Mouse (Mus musculus) G1E (cell line): Measurements from ENCODE around the gene Sdk1. TPM values are rescaled to one million over a fixed set of nuclear protein-coding genes. Genes with fewer than 3 reads are reported as not detected.

Experiments
- ATAC-seq: 2 replicates; pipeline ENCODE4 v1.8.0; 2016; ENCODE audit warnings: mild to moderate bottlenecking; ENCODE audit not compliant: insufficient number of reproducible peaks, poor library complexity, low FRiP score, severe bottlenecking; ENCODE audit errors: extremely low read depth
- DNase-seq: peaks from one replicate; pipeline ENCODE4 v3.0.0; 2012; ENCODE audit warnings: low spot score
- H3K27me3 ChIP-seq: 2 replicates; pipeline ENCODE4 v1.6.1; 2012; ENCODE audit warnings: mild to moderate bottlenecking, low read length, inconsistent platforms; ENCODE audit not compliant: insufficient read depth
- H3K36me3 ChIP-seq: replicated peaks from 2 replicates; pipeline ENCODE3; 2012; ENCODE audit warnings: mild to moderate bottlenecking, inconsistent platforms
- H3K4me1 ChIP-seq: 2 replicates; pipeline ENCODE4 v1.6.1; 2012; ENCODE audit warnings: low read depth, low read length, inconsistent platforms, mixed read lengths; ENCODE audit not compliant: insufficient read depth
- H3K4me3 ChIP-seq: 2 replicates; pipeline ENCODE4 v1.5.1; 2012; ENCODE audit warnings: low read depth, mild to moderate bottlenecking, inconsistent platforms, low read length, moderate library complexity, mixed read lengths
- H3K9me3 ChIP-seq: replicated peaks from 2 replicates; pipeline ENCODE4 v1.6.1; 2012; ENCODE audit warnings: inconsistent platforms
- CTCF ChIP-seq: IDR thresholded peaks from 2 replicates; pipeline ENCODE4 v1.5.1; 2012; ENCODE audit warnings: low read depth, low read length, inconsistent platforms, mixed read lengths
- GATA1 ChIP-seq: IDR thresholded peaks from 2 replicates; pipeline ENCODE4 v1.6.1; 2012; ENCODE audit warnings: borderline replicate concordance, low read length, inconsistent platforms, mixed read lengths
- GATA2 ChIP-seq: IDR thresholded peaks from 2 replicates; pipeline ENCODE4 v1.6.1; 2012; ENCODE audit warnings: low read depth, low read length, inconsistent platforms, borderline replicate concordance
- POLR2AphosphoS5 ChIP-seq: IDR thresholded peaks from 2 replicates; pipeline ENCODE4 v1.6.1; 2012; ENCODE audit warnings: low read depth, low read length, inconsistent platforms; ENCODE audit not compliant: insufficient replicate concordance
- TAL1 ChIP-seq: conservative IDR thresholded peaks from 2 replicates; pipeline ENCODE4 v1.6.1; 2012; ENCODE audit warnings: low read depth, low read length, inconsistent platforms, mixed read lengths
- polyA plus RNA-seq: library from polyadenylated mRNA; stranded (reverse); fragments of >175 nt; gene quantifications from 2 replicates; pipeline ENCODE4 v1.2.3, GENCODE M21; 2012
- total RNA-seq, 2 experiments: library from RNA; stranded (forward) in 1 of 2; stranded (reverse) in 1 of 2; fragments of 200-1000 nt in 1 of 2; fragments of >200 nt in 1 of 2; fragmentation: Nextera tagmentation in 1 of 2; gene quantifications; 2 replicates each; pipeline ENCODE4 v1.2.3; 2014 to 2017

Sdk1 gene
- total and polyA plus RNA-seq, 3 experiments = 0.27 TPM; not detected in 2

DNA sequence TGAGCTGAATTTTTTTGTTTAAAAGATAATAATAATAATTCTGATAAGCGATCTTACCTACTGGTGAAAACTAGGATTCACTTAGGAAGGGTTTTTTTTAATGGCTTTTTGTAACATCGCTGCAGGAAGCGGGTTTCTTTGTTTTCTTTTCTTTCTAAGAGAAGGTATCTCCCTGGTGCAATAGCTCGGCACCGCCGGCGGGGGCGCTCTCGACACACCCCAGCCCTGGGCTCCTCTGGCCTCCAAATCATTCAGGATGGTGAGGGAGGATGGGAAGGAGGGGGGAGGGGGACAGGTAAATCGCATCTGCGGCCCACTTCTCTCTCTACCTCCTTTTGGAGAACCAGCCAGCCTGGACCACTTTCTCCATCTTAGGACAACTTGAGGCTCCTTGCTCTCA is 971.0 kb downstream of the Sdk1 start:
- Histone ChIP-seq H3K4me3 (no peak overlapping the region), H3K27me3 (no peaks in the 10 kb centered on the region), H3K4me1 (no peaks in the 10 kb centered on the region), H3K9me3 (peaks cover 68% of the 10 kb centered on the region), H3K36me3 (no peaks in the 10 kb centered on the region)
- DNase-seq (no peak), ATAC-seq (no peak)
- TF ChIP-seq TAL1 (no peak), POLR2AphosphoS5 (no peak), CTCF (no peak), GATA2 (no peak), GATA1 (no peak)

DNA sequence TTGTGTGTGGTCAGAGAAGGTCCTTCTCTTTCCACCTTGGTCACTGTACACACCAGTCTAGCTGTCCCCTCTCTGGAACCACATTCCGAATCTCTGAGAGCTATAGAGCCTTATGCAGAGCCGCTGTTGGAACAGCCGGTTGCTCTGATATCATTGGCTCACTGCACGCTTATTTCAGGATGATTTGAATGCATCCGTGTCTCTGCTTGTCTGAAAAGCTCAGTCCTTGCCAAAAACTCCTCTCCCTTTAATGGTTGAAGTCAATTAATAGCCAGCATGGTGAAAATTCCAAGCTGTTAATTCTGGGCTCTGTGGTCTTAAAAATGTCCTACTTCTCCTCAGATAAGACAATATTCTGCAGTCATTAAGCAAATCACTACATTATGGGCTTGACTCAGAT is 974.7 kb downstream of the Sdk1 start:
- Histone ChIP-seq H3K4me1 (no peaks in the 10 kb centered on the region), H3K36me3 (no peaks in the 10 kb centered on the region), H3K4me3 (no peak overlapping the region), H3K27me3 (no peaks in the 10 kb centered on the region), H3K9me3 (peaks cover 84% of the 10 kb centered on the region)
- DNase-seq = no peak
- TF ChIP-seq GATA1 = no peak
- no peak for TF ChIP-seq POLR2AphosphoS5
- no peak for TF ChIP-seq CTCF
- no peak for TF ChIP-seq TAL1
- TF ChIP-seq GATA2 = no peak
- no peak for ATAC-seq

DNA sequence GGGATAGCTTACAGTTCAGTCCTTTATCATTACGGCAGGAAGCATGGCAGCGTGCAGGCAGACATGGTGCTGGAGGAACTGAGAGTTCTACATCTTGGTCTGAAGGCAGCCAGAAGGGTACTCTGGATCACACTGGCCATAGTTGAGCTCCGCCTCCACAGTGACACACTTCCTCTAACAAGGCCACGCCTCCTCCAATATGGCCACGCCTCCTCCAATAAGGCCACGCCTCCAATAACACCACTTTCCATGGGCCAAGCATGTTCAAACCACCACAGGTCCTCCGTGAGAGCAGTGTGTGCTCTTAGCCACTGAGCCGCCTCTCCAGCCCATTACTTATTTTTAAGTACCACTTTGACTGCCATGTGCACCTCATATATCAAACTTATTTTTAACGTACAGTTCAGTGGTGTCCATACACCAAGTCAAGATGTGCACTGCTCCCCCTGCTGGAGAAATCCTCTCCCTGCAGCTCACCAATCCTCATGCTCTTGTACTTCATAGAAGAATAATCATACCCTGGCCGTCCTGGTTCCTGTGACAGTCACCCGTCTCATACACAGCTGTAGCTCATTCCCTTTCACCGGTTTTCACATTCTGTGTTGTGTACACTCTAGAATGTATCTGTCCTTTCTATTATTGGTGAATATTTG is 979.7 kb downstream of the Sdk1 start:
- no peak for ATAC-seq
- Histone ChIP-seq H3K9me3 (peaks cover 74% of the 10 kb centered on the region), H3K36me3 (no peaks in the 10 kb centered on the region), H3K4me3 (no peak overlapping the region), H3K4me1 (no peaks in the 10 kb centered on the region), H3K27me3 (no peaks in the 10 kb centered on the region)
- no peak for DNase-seq
- TF ChIP-seq CTCF = no peak
- no peak for TF ChIP-seq GATA2
- no peak for TF ChIP-seq POLR2AphosphoS5
- TF ChIP-seq GATA1 = no peak
- TF ChIP-seq TAL1 = no peak

DNA sequence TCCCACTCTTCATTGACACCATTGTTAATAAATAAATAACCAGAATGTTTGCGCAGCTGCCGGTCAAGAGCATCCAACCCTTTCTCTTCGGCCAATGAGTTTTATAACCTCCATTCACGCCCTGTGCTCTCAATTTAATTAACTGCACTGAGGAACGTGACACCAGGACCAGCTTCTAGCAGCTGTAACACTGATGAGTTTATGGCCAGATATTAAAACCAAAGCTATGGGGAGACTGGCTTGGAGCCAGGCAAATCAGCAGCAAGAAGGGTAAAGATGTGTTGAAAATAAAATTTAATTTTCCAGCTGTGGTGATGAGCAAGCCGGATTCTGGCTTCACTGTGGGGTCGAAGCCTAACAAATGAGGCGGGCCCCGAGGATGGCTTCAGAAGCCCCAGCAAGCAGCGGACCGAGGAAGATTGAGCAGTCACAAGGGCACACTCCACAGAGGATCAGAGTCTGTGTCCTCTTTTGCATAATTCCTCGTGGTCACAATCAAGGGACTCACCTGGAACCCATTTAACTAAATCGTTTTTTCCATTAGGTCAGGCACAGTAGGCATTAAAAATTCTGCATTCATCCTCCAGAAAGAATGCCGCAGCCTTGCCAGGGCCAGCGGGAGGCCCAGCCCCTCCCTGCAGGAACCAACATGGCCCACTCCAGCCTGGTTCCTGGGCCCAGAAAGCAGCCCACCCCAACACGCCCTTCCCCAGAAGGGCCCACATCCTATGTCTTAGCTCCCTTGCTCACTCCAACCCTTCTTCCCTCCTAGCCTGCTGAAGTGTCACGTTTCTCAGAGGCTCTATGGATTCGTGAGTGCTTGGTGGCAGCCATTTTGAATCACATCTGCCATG is 987.9 kb downstream of the Sdk1 start:
- no peak for ATAC-seq

DNA sequence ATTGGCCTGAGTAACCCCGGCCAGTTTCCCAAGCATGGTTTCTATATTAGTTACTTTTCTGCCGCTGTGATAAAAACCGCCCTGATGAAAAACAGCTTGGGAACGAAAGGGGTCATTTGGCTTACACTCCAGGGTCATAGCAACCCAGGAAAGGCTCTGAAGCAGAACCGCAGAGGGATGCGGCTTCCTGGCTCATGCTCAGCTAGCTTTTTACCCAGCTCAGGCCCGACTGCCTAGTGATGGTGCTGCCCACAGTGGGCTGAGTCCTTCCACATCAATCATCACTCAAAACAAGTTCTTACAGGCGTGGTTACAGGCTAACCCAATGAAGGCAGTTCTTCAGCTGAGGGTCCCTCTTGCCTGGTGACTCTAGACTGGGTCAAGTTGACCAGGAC is 988.5 kb downstream of the Sdk1 start:
- ATAC-seq (no peak), DNase-seq (no peak)
- H3K36me3 ChIP-seq = no peaks in the 10 kb centered on the region
- H3K4me1 ChIP-seq = no peaks in the 10 kb centered on the region
- TF ChIP-seq CTCF = no peak
- TF ChIP-seq POLR2AphosphoS5 = no peak
- no peak for TF ChIP-seq TAL1
- no peak for TF ChIP-seq GATA1
- no peak for TF ChIP-seq GATA2
- no peaks in the 10 kb centered on the region for H3K27me3 ChIP-seq
- H3K4me3 ChIP-seq = no peak overlapping the region
- H3K9me3 ChIP-seq = peaks cover 80% of the 10 kb centered on the region

More for the DNA sequence above, 987.9 kb downstream of the Sdk1 start:
- DNase-seq = no peak
- Histone ChIP-seq H3K9me3 (peaks cover 77% of the 10 kb centered on the region), H3K4me3 (no peak overlapping the region), H3K4me1 (no peaks in the 10 kb centered on the region), H3K36me3 (no peaks in the 10 kb centered on the region), H3K27me3 (no peaks in the 10 kb centered on the region)
- TF ChIP-seq POLR2AphosphoS5 = no peak
- no peak for TF ChIP-seq GATA1
- no peak for TF ChIP-seq GATA2
- TF ChIP-seq CTCF = no peak

DNA sequence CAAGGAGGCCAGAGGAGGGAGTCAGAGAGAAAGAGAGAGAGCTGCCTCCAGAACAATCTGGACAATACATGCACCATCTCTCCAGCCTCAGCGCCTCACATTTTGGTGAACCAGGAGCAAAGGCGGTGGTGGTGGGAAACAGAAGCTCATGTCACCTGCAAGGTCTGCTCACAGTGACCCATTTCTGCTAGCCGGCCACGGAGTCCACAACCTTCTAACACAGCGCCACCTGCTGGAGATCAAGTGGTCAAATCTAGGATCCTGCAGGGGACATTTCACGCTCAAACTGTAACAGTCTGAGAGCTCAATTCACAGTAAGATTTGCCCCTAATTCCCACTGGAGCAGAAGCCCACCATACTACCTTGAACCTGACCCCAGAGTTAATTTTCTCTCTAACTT is 999.0 kb downstream of the Sdk1 start:
- H3K36me3 ChIP-seq = no peaks in the 10 kb centered on the region
- ATAC-seq = no peak
- H3K9me3 ChIP-seq = peaks cover 86% of the 10 kb centered on the region
- no peak for DNase-seq
- no peaks in the 10 kb centered on the region for H3K4me1 ChIP-seq
- no peaks in the 10 kb centered on the region for H3K27me3 ChIP-seq
- no peak overlapping the region for H3K4me3 ChIP-seq
- no peak for TF ChIP-seq POLR2AphosphoS5
- TF ChIP-seq GATA1 = no peak
- no peak for TF ChIP-seq CTCF
